Mouse (Mus musculus) left cerebral cortex, postnatal 25 days (tissue): ENCODE measurements around the gene Procr. TPM values are rescaled to one million over a fixed set of nuclear protein-coding genes. Genes with fewer than 3 reads are reported as not detected.
A peak's percentile ranks its signal among the peaks of the same experiment; 100 is the strongest.
"Not testable (repeated sequence)": the region's sequence is repeated elsewhere in the genome, so short reads cannot be mapped to it uniquely, and the experiment has no call there.

Experiments
- DNase-seq, 2 experiments: peaks; one replicate each; pipeline ENCODE4 v3.0.0; 2022; ENCODE audit warnings: low spot score in 2 of 2, mixed read lengths in 1 of 2
- intact Hi-C: fragments of 180-260 bp; cut with DNase I; formaldehyde crosslinking; loops from one replicate; pipeline ENCODE4 v1.15.1; 2025
- total RNA-seq, 2 experiments: library from RNA; stranded (reverse); gene quantifications; 2 replicates each; pipeline ENCODE4 v1.2.3; 2021

Gene Procr
- 1 to 10 TPM in 1 of 2 experiments, under 1 TPM in 1; 0.96 to 1.3 TPM for total RNA-seq

GRCm38 (mm10) chr2:155751014-155751786, at the start of gene Procr:
Procr (plus strand) TSS chr2:155751117.
- intact Hi-C loops, result no loop called here
- no peak for DNase-seq

- intact Hi-C loops, result no loop called here
- peak in 1 of 2 experiments; percentile 26 for DNase-seq
Observed at GRCm38 (mm10) chr2:155701399-155701919, 49.5 kb upstream of the Procr start.

GRCm38 (mm10) chr2:155703630-155704029, 47.3 kb upstream of the Procr start:
- intact Hi-C loops, result no loop called here
- DNase-seq, result no peak

- DNase-seq, result peak in 1 of 2 experiments; percentile 45
- intact Hi-C loops, result no loop called here
Observed at GRCm38 (mm10) chr2:155707251-155707650, 43.7 kb upstream of the Procr start.

- DNase-seq, result no peak
- intact Hi-C loops, result no loop called here
Observed at GRCm38 (mm10) chr2:155710557-155710956, 40.4 kb upstream of the Procr start.

GRCm38 (mm10) chr2:155717082-155717990, 33.6 kb upstream of the Procr start:
- DNase-seq, result no peak
- intact Hi-C loops, result no loop called here

- no peak for DNase-seq
- intact Hi-C loops, result no loop called here
Observed at GRCm38 (mm10) chr2:155720585-155720984, 30.3 kb upstream of the Procr start.

- no peak for DNase-seq
- intact Hi-C loops, result no loop called here
Observed at GRCm38 (mm10) chr2:155724036-155724435, 26.9 kb upstream of the Procr start.

- DNase-seq, result no peak
- intact Hi-C loops, result no loop called here
Observed at GRCm38 (mm10) chr2:155724526-155724925, 26.4 kb upstream of the Procr start.

GRCm38 (mm10) chr2:155726302-155726701, 24.6 kb upstream of the Procr start:
- no peak for DNase-seq
- intact Hi-C loops, result no loop called here

- intact Hi-C loops, result no loop called here
- DNase-seq, result no peak
Observed at GRCm38 (mm10) chr2:155727764-155728395, 23.0 kb upstream of the Procr start.

GRCm38 (mm10) chr2:155728742-155729141, 22.2 kb upstream of the Procr start:
- intact Hi-C loops, result no loop called here
- DNase-seq, result no peak

GRCm38 (mm10) chr2:155729158-155729645, 21.7 kb upstream of the Procr start, which contains the start of gene Edem2:
Edem2 (minus strand) TSS chr2:155729475.
- peak; percentile 91 to 97 for DNase-seq
- intact Hi-C loops, result no loop called here

- intact Hi-C loops, result no loop called here
Observed at GRCm38 (mm10) chr2:155735080-155735479, 15.8 kb upstream of the Procr start.

GRCm38 (mm10) chr2:155735766-155736165, 15.2 kb upstream of the Procr start, which contains the start of gene Gm17581:
Gm17581 (minus strand) TSS chr2:155735866.
- intact Hi-C loops, DNase-seq: not testable (repeated sequence)

More at GRCm38 (mm10) chr2:155735080-155735479, 15.8 kb upstream of the Procr start:
- DNase-seq, result no peak

GRCm38 (mm10) chr2:155736936-155737335, 14.0 kb upstream of the Procr start:
- DNase-seq, result no peak
- intact Hi-C loops, result no loop called here

GRCm38 (mm10) chr2:155737803-155738202, 13.1 kb upstream of the Procr start:
- intact Hi-C loops, result no loop called here
- DNase-seq, result no peak

GRCm38 (mm10) chr2:155742211-155742610, 8.7 kb upstream of the Procr start:
- intact Hi-C loops, result no loop called here
- no peak for DNase-seq

- intact Hi-C loops, result no loop called here
- DNase-seq, result no peak
Observed at GRCm38 (mm10) chr2:155742931-155743337, 8.0 kb upstream of the Procr start.
